Mouse (Mus musculus) liver, postnatal 0 days (tissue): Measurements from ENCODE around the gene Ddt.

Source experiments
- CTCF ChIP-seq: sonication (generic); IDR thresholded peaks from 2 replicates; pipeline ENCODE4 v1.5.1; 2016; ENCODE audit warnings: antibody characterized with exemption, low read depth
- EP300 ChIP-seq: IDR thresholded peaks from 2 replicates; pipeline ENCODE4 v1.6.1; 2016; ENCODE audit warnings: antibody characterized with exemption, low read depth, mild to moderate bottlenecking

GRCm38 (mm10) chr10:75804217-75804616, 31.0 kb upstream of the Ddt start:
- TF ChIP-seq CTCF (no peak), EP300 (no peak)
